Mouse (Mus musculus) brain, embryonic 18.5 days (tissue): Measurements from ENCODE around the gene Map4k3.

Experiments
- DNase-seq: peaks from one replicate; pipeline ENCODE4 v3.0.0-alpha.2; 2012; ENCODE audit warnings: low read depth, low spot score

Map4k3 gene

DNA sequence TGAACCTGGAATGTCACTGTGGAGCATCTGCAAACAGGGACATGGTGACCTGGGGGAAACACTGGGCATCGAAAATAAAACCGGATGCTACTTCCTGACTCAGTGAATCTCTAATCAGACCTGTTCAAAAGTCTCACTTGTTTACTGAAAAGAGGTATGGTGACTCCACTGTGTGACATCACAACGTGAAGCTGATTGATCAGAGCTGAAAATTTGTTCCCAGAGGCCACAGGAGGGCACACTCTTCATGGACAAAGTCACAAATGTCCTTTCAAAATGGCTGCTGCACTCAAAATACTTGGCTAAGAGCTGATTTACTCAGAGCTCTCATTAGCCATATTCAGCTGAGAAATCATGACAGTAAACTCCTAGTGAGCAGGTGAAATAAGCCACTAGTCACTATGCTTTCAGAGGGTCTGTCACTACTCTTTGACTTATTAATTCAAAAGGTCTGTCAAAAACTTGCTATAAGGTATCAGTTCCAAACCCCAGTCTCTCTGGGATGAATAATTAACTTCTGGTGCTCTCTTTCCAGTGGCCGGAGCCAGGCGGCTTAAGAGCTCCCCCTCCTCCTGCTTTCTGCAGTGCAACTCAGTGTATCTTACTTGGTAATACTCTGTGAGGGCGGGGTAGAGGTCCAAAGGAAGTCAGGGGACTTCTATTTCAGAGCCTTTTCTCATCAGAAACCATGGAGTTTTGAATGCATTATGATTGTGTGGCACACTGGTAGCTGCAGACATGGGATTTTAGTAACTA is 44.3 kb downstream of the Map4k3 start:
- no peak for DNase-seq

DNA sequence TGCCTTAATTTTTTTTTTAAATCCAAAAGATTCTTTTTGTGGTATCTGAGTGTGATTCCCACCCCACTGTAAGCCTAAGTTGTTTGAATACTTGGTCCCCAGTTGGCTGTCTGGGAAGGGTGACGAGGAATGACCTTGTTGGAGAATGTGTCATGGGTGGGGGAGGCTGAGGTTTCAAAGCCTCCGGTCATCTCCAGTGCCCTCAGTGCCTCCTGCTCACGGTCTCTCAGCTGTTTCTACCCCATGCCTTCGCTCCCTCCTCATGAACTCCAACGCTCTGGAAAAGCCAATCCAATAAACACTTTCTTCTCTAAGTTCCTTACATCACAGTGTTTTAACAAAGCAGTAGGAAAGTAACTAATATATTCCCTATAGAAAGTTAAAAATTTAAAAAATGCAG is 45.2 kb downstream of the Map4k3 start:
- DNase-seq, result no peak

DNA sequence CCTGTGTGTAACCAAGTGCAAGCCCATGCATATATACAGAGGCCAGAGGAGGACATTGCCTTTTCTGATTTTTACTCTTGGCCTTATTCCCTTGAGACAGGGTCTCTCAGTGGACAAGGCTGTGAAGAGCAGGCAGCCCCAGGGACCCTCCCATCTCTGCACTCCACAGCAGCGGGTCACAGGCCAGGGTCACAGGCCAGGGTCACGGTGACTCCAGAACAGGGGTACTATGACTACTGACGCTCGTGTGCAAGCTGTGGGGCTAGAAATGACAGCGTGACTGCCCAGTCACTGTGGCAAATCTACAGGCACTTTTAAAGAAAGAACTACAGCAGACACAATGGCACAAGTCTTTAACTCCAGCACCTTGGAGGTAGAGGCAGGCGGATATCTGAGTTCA is 50.1 kb downstream of the Map4k3 start:
- no peak for DNase-seq

DNA sequence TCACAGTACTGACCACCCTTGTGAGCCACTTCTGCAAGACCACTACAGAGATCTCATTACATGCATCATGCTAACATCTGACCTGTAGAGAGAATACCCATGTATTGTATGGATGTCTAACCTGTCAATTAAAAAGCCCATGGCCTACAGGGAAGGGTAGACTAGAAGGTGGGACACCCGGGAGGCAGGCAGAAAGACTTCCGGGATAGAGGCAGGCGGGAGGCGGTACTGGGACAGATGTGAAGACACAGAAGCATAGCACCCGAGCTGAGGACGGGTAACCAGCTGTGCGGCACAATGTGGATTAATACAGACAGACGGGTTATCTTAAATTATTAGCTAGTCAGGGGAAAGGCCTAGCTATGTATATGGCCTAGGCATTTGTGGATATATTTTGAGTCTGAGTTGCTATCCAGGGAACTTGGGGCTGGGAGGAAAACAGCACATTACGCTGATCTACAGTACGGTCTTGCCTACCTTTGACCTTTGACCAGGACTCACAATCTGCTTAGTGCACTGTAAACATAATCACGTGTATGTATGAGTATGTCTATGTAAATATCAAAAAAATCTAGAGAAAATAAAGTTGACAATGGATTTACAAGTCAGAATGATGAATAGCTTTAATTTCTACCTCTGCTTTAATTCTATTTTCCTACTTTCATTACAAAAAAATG is 51.3 kb downstream of the Map4k3 start:
- no peak for DNase-seq

DNA sequence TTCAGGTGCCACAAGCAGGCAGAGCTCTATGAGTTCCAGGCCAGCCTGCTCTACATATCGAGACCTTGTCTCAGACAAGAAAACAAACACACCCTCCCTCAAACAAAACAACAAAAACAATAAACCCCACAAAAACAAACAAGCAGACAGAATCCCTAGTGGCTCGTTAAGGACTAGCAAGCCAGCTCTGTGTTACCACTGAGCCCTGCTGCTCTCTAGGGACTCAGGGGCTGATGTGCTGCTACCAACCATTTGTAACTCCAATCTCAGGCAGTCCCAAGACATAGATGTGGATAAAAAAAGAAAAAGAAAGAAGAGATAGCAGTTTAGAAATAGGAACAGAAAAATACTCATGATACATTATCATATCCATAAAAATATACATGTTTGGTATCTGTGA is 52.1 kb downstream of the Map4k3 start:
- DNase-seq, result no peak

DNA sequence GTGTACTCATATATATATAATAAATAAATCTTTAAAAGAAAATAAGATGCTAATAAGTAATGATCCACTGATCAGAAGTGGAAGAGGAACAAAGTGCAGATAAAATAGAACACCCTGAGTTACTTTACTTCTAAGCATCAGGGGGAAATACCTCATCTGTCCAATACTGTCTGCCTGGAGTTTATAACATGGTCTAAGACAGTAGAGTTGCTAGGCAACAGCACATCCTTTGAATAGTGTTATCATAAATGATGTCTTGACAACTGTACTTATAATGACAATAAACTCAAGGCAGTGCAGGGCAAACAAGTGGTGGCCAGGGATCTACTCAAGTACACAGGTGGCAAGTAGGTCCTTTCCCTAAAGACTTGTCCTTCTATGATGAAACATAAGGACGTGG is 57.9 kb downstream of the Map4k3 start:
- no peak for DNase-seq

DNA sequence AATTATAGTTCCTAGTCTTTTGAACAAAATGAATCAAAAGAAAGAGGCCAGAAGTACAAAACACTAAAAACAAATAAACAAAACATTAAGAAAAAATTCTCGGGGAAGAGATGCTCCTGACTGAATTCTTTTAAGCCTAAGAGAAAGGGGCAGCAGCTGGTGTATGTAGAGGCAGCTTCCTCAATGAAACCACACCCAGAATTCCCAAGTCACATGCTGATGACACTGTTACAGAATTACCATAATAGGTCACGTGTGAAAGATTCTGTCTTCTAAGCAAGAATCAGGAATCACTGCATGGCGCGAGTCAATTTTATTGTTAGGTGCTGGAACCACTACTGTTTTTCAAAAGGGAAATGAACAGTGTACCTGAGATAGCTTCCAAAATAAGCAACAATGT is 64.7 kb downstream of the Map4k3 start:
- DNase-seq, result no peak

DNA sequence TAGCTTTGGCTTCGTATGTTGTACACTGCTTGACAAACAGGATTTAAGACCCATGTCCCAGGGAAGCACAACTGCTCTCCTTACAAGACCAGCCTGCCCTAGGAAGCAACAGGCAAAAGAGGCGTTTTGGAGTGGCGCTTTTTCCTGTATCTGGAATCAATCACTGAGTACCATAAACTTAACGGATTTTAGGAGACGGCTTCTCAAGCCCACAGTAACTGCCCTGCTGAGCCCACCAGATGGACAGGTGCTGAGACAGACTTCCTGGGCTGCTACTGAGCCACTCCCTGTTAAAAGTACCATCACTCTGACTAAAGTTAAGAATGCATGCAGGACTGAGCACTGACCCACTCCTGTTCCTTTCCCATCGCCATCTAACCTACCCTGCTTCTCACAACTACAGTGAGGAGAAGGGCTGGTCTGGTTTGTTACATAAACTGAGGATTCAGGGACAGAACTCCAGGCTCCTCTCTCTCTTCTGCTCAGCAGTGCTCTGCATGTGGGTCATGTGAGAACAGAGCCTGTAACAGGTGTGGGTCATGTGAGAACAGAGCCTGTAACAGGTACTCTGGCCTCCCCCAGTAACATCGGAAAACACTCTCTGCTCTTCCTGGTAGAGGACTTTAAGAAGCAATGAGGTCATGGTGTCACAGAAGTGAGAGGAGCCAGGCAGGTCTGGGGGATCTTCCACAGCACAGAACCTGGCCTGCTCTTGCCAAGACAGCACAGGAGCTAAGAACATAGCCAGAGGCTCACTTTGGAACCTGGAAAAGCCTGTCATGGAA is 65.3 kb downstream of the Map4k3 start:
- no peak for DNase-seq

DNA sequence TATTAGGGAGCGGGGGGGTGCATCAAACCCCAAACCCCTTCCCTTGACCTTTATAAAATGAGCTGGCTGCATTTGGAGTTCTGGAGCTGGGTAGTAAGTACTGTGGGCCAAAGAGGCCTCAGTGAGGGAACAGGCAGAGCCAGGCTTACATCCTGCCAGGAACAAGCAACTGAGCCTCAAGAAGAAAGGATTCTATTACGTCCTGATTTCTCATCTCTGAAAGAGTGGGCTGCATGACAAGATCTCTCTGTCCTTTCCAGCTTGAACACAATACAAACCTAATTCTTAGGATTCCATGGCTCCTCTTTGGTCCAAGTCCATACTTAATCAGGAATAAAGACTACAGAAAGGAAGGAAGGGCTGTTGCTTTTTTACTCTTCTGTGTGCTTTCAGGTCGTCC is 66.4 kb downstream of the Map4k3 start:
- DNase-seq, result no peak

DNA sequence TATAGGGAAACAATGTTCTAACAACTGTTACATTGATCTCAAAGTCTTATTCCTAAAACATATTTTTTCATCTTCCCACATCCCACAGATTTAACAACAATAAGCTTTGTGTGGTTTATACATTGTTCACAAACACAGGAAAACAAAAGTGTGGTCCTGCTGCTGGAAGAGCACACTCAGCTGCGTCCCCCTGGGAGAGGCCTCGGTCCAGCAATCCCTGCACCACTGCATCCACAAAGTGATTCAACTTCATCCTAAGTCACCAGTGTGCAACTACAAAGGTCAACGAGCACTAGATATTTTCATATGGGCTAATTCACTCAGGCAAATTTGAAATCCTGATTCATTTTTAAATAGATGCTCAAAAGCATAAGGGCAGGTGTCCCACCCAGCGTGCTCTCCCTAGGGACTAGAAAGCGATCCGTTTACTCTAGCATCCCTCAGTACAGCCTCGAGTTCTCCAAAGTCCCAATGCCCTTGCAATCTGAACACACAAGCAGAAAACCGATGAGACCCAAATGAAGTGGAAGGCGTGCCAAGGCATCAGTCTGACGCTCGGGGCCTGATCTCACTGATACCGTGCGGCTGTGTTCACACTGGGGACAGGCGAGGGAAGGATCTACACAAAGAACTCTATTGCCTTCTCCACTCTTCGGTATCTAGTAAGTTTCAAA is 67.4 kb downstream of the Map4k3 start:
- DNase-seq, result no peak

DNA sequence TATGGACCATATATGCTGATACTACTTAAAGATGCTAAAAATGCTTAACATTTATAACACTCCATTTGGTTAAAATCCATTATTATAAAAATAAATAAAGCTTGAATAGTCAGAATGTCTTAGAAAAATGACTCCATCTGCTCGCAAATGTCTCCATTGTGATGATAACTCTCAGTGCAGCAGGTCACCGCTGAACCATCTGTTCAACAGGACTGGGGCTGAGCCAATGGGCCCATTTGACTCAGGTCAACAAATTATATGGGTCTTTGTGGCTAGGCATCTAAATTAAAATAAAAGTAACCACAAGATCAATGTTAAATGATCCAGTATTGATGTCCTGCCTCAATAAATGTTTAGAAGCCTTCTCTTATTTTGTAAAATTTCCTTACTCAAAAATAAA is 68.1 kb downstream of the Map4k3 start:
- DNase-seq, result no peak

DNA sequence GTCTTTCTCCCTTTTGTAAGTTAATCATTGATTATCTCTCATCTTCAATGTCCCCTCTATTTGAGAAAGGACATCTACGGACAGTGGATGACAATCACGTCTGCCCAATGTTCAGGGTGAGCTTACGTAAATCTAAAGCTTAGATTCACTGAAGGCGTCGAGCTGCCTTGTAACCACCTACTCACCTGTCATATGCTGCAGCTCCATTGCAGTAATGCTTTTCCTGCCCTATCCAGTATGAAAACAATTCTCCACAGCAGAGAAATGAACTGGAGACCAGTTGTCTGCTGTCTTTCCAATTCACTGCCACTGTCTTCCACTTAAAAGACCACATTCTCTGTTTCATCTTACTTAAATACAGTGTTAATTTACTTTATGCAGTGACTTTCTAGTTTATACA is 68.5 kb downstream of the Map4k3 start:
- DNase-seq, result no peak

DNA sequence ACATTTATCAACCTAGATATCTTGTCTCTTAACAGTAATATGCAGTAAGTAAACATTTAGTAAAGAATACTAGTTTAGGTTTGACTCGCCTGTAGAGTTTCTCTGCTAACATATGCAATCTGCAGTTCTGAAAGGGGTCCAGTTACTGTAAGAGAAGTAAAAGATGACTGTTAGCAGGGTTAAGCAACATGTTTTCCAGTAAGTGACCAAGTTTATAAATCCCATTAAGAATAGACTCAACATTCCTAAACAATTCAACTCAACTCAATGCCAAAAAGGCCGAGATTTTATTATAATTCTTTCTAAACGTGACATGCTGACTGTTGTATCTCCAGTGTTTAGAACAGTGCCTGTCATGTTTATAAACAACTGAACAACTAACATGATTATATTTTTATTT is 74.0 kb downstream of the Map4k3 start:
- no peak for DNase-seq

DNA sequence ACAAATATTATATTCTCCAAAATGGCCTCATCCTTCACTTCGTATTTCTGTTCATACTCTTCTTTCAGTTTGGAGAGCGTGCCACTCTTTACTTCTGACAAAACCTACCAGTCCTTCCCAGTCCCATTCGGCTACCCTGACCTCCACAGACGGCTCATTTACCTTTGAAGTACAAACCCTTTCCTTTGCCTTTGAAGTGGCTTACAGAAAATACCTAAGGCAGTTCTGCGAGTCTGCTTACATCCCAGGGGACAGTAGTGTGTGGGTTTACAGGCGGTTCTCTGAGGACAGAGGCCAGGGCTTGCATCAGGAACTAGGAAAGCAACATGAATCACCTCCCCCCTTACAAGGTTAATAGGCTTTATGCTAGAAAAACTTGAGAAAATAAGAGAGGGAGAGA is 75.5 kb downstream of the Map4k3 start:
- no peak for DNase-seq

DNA sequence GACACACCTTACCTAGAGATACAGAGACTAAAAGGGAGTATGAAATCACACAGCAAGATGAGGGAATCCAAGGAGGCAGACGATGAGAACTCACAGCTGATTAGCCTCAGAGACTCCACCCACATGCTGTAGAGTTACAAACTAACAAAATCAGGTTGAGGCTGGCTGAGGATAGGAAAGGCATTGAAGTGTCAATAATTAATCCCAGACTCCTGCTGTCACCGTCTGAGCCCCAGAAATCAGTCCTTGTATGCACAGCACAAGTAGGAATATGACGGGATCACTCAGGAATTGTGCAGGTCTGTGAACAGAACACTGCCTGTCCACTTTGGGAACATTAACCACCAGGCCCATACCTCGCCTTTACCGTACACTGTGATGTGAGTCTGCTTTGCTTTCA is 81.4 kb downstream of the Map4k3 start:
- no peak for DNase-seq

DNA sequence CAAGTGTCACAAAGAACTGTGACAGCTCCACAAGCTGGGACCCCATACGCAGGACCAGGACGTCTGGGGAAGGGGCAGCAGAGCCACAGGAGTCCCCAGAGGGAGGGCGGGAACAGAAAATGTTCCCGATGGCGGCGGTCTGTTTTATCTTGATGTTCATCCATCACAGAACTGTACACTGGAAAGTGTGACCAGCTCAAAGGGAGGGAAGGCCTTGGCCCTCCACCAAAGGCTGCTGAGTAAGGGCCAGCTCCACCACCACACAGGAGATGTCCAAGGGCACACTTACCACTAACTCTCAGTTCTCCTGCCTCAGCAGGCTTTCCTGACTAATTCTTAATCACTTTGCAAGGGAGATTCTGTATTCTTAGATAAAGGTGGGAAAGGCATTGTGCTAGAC is 82.2 kb downstream of the Map4k3 start:
- no peak for DNase-seq

DNA sequence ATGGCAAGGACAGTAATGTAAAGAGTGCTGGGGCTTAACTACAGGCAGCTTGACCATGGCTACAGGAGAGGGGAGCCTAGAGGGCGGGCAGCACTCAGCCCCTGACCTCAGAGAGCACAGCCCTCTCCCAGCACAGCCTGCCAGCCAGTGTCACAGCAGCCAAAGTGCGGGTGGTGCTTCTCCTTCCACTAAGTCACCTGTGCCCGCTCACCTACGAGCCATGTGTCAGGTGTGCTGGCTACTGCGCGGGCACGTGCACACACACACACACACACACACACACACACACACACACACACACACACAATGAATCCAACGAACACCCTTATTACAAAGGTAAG is 82.6 kb downstream of the Map4k3 start:
- DNase-seq, result no peak

DNA sequence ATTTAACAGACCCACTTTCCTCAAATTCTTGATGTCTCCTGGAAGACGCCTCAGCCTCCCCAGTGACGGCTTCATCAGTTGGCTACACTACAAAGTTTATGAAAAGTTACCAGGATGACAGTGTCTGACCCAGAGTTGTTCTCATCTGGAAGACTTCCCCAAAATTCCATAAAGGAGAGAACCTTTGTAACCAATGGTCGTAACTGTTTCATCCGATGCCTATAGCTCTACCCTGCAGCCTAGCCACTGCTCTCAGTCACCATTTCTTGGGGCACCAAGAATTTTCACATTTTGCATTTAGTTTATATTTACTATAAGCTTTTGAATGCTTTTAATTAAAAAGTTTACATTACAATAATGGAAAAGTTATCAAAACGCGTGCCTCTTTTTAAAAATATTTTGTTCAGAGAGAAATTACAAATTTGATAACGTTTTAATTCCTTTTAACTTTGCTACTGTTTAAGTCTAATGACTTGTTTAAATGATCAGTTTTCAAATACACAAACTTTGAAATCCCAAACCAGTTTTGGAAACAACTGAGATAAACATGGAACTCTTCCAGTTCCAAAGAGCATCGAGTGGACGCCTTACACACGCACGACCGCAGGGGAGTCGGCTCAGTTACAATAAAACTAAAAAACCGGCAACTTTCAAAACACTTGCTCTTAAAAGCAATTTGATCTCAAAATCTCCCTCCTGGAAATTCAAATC is 83.1 kb downstream of the Map4k3 start:
- no peak for DNase-seq

DNA sequence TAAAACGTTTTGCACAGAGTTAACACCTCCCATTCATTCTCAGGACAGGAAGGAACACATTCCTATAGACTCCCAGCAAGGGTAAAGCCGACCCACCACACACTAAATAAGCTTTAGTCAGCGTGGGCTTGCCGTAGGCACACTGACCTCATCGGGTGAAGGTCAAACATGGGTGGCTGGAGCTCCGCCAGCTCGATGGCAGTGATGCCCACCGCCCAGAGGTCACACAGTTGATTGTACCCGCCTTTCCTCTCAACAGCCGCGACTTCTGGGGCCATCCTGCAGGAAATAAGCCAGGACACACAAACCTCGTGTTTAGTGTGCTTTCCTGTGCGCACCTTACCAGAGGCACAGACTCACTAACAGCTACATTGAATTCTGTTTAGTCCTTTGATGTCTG is 83.7 kb downstream of the Map4k3 start:
- no peak for DNase-seq

DNA sequence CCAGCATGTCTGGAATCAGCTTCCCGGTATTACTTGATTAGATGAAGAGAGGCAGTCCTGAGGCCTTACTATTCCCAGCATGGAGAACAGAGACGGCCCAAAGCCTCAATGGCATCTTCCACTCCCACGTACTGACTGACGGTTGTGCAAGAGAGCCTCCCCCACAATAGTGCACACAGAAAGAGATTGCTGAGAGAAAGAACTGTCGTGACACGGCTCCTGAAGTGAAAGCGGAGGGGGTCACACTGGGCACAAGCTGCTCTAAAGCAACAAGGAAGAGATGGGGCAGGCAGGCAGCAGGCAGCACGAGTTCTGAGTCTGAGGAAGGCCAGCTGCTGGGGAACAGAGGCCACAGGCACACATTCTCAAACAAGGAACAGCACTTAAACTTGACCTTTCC is 90.2 kb downstream of the Map4k3 start:
- no peak for DNase-seq

DNA sequence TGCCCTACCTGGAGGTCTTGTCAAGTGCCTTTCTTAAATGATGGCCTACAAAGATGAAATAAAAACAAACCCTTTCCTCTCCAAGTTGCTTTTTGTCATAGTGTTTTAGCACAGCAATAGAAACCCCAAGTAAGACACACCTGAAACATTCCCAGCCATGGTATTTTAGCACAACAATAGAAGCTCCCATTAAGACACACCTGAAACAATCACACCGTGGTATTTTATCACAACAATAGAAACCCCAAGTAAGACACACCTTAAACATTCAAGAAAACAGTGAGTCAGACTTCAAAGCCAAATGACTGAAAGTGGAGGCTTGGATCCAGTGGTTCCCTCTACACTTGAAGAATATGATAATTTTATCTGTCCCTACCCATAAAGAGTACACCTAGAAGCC is 92.5 kb downstream of the Map4k3 start:
- no peak for DNase-seq

DNA sequence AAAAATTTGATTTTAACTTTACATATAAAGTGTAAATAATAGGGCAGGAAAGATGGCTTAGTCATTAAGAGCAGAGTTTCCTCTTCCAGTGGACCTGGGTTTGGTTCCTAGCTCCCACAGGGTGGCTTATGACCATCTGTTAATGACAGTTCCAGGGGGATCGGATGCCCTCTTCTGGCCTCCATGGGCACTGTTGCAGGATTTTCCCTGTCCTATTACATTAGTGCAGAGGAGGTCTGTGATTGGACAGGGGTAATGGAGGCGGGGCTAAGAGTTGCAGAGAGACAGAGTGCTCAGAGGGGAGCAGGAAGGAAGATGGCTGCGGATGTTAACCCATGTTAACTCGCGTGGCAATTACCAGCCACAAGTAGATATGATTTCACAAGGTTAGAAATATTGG is 95.4 kb downstream of the Map4k3 start:
- no peak for DNase-seq
